Mouse (Mus musculus): ENCODE data around the gene Sh3gl3. TPM values are rescaled to one million over a fixed set of nuclear protein-coding genes. Genes with fewer than 3 reads are reported as not detected.
"Not testable (repeated sequence)": the region's sequence is repeated elsewhere in the genome, so short reads cannot be mapped to it uniquely, and the experiment has no call there.

The Sh3gl3 gene
- polyA plus RNA-seq, 1 experiment from 2014 or later = 0.19 TPM

GRCm38 (mm10) chr7:82269948-82270347, 96.3 kb downstream of the Sh3gl3 start:
- no peak overlapping the region for H3K27ac ChIP-seq (ENCODE audit: low read length)
- no peaks in the 10 kb centered on the region for H3K9me3 ChIP-seq (replicated peaks; ENCODE audit: control insufficient read depth, low read length)
- no peak for ATAC-seq (ENCODE audit: low read depth)
- H3K27me3 ChIP-seq (ENCODE audit: control insufficient read depth, insufficient read depth, low read depth, low read length) = no peaks in the 10 kb centered on the region
- WGBS (ENCODE audit: insufficient replicate concordance) = 12% methylated on average over 1 of the region's 1 CpGs
- H3K36me3 ChIP-seq (ENCODE audit: control insufficient read depth, insufficient read depth) = no peaks in the 10 kb centered on the region
- no peak overlapping the region for H3K4me2 ChIP-seq (ENCODE audit: low read depth, low read length)
- no peaks in the 10 kb centered on the region for H3K4me1 ChIP-seq (ENCODE audit: control insufficient read depth, low read depth, low read length)
- H3K4me3 ChIP-seq (ENCODE audit: low read depth, low read length) = no peak overlapping the region
- H3K9ac ChIP-seq (ENCODE audit: low read depth, low read length) = no peak overlapping the region

GRCm38 (mm10) chr7:82271742-82272141, 98.1 kb downstream of the Sh3gl3 start:
- no peak overlapping the region for H3K9ac ChIP-seq (ENCODE audit: low read depth, low read length)
- H3K36me3 ChIP-seq (ENCODE audit: control insufficient read depth, insufficient read depth) = no peaks in the 10 kb centered on the region
- no peaks in the 10 kb centered on the region for H3K27me3 ChIP-seq (ENCODE audit: control insufficient read depth, insufficient read depth, low read depth, low read length)
- H3K27ac ChIP-seq (ENCODE audit: low read length) = no peak overlapping the region
- no peak for ATAC-seq (ENCODE audit: low read depth)
- H3K4me3 ChIP-seq (ENCODE audit: low read depth, low read length) = no peak overlapping the region
- no peaks in the 10 kb centered on the region for H3K9me3 ChIP-seq (replicated peaks; ENCODE audit: control insufficient read depth, low read length)
- 48% methylated on average over 5 of the region's 5 CpGs for WGBS (ENCODE audit: insufficient replicate concordance)
- no peaks in the 10 kb centered on the region for H3K4me1 ChIP-seq (ENCODE audit: control insufficient read depth, low read depth, low read length)
- H3K4me2 ChIP-seq (ENCODE audit: low read depth, low read length) = no peak overlapping the region

DNA sequence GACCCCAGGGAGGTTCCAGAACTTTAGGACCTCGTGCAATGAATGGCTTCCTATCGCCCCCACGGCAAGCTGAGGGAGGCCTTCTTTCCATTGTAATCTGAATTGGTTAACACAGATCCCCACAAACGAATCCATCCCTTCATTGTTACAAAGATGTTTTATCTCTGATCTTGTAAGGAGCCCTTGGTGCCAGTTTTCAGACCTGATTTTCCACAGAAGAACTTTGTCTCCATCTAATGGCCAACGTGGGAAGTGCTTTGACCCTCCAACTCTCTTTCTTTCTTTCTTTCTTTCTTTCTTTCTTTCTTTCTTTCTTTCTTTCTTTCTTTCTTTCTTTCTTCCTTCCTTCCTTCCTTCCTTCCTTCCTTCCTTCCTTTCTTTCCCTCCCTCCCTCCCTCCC, 99.2 kb downstream of the Sh3gl3 start:
- H3K9me3 ChIP-seq (replicated peaks; ENCODE audit: control insufficient read depth, low read length); H3K4me3 ChIP-seq (ENCODE audit: low read depth, low read length); H3K36me3 ChIP-seq (ENCODE audit: control insufficient read depth, insufficient read depth); H3K27ac ChIP-seq (ENCODE audit: low read length); H3K9ac ChIP-seq (ENCODE audit: low read depth, low read length); ATAC-seq (ENCODE audit: low read depth); H3K27me3 ChIP-seq (ENCODE audit: control insufficient read depth, insufficient read depth, low read depth, low read length); H3K4me2 ChIP-seq (ENCODE audit: low read depth, low read length); H3K4me1 ChIP-seq (ENCODE audit: control insufficient read depth, low read depth, low read length): not testable (repeated sequence)
- WGBS (ENCODE audit: insufficient replicate concordance) = 20% methylated on average over 5 of the region's 5 CpGs

DNA sequence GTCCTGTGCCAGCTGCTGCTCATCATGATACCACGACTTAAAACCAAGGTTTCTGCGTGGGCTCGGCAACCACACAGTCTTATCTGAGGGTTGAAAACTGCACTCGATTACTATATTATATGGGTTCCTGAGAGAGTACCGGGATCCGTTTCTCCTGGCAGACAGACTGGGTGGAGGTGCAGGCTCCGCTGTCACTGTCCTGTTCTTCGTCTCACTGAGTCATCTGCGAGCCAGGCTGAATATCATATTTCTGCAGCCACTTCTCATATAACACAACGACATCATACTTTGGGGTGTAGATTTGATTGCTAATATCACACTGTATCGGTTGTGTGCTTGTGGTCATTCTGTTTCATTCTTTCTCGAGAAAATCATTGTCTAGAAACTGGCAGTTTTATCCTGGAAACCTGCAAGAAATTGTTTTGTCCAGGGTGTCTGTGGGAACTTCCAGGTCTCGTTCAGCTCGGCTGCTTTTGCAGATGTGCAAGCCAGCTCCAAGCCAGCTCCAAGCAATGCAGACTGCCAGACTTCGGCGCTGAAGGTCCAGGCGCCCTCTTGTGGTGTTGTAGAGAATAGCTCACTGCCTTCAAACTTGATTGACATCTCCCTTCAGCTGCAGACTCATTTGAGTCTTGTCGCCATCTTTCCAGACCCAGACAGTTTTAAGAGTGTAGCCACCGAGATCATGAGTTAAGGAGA, 100.5 kb downstream of the Sh3gl3 start:
- H3K9ac ChIP-seq (ENCODE audit: low read depth, low read length) = no peak overlapping the region
- no peak overlapping the region for H3K27ac ChIP-seq (ENCODE audit: low read length)
- no peak for ATAC-seq (ENCODE audit: low read depth)
- H3K27me3 ChIP-seq (ENCODE audit: control insufficient read depth, insufficient read depth, low read depth, low read length) = no peaks in the 10 kb centered on the region
- H3K36me3 ChIP-seq (ENCODE audit: control insufficient read depth, insufficient read depth) = no peaks in the 10 kb centered on the region
- no peak overlapping the region for H3K4me3 ChIP-seq (ENCODE audit: low read depth, low read length)
- H3K4me2 ChIP-seq (ENCODE audit: low read depth, low read length) = no peak overlapping the region
- no peaks in the 10 kb centered on the region for H3K4me1 ChIP-seq (ENCODE audit: control insufficient read depth, low read depth, low read length)
- 37% methylated on average over 19 of the region's 19 CpGs for WGBS (ENCODE audit: insufficient replicate concordance)
- no peaks in the 10 kb centered on the region for H3K9me3 ChIP-seq (replicated peaks; ENCODE audit: control insufficient read depth, low read length)

DNA sequence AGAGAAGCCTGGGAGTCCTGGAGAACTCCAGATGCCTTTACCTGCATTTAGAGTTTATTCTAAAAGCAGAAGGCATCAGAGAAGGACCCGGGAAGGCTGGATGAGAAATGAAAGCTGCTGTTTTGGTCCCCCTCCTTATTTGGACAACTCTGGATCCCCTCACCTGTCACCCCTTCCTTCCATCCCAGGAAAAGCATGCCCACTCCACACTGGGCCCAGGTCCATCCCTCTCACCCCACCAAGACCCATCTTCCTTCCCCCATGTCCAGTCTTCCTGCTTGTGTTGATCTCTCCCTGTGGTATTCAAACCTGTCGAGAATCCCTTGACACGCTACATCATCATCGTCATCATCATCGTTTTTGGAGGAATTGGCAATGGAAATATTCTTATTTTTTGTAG, 101.3 kb downstream of the Sh3gl3 start:
- Histone ChIP-seq H3K27ac (ENCODE audit: low read length) (no peak overlapping the region), H3K9me3 (replicated peaks; ENCODE audit: control insufficient read depth, low read length) (no peaks in the 10 kb centered on the region), H3K4me3 (ENCODE audit: low read depth, low read length) (no peak overlapping the region), H3K4me1 (ENCODE audit: control insufficient read depth, low read depth, low read length) (no peaks in the 10 kb centered on the region), H3K36me3 (ENCODE audit: control insufficient read depth, insufficient read depth) (no peaks in the 10 kb centered on the region), H3K4me2 (ENCODE audit: low read depth, low read length) (no peak overlapping the region), H3K9ac (ENCODE audit: low read depth, low read length) (no peak overlapping the region), H3K27me3 (ENCODE audit: control insufficient read depth, insufficient read depth, low read depth, low read length) (no peaks in the 10 kb centered on the region)
- no peak for ATAC-seq (ENCODE audit: low read depth)
- 68% methylated on average over 5 of the region's 5 CpGs for WGBS (ENCODE audit: insufficient replicate concordance)

DNA sequence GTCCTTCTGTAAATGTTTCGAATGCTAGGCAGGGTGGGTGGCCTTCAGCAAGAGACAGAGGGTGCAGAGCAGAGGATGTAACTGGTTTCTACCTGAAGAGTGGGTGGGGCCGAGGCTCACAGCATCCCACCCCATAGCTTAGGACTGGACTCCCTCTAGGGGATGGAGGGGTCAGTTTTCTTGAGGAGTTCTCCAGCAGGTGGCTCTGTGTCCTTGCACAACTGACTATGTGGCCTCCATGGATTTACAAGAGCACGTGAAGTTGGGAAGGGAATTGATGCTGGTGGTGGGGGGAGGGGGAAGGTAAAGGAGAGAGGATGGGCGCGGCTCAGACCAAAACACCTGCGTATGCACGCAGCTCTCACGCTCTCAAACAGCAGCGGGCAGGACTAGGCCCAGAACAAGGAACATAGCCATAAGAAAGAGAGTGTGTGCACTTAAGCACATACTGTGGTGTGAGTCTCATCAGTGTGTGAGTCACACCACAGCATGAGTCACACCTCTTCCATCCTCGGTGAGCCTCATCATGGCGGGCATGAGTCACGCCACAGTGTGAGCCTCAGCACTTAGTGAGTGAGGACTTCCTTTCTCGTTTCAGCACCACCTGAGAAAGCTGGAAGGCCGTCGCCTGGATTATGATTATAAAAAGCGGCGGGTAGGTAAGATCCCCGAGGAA, 102.0 kb downstream of the Sh3gl3 start:
- Histone ChIP-seq H3K9ac (ENCODE audit: low read depth, low read length) (no peak overlapping the region), H3K4me3 (ENCODE audit: low read depth, low read length) (no peak overlapping the region), H3K9me3 (replicated peaks; ENCODE audit: control insufficient read depth, low read length) (no peaks in the 10 kb centered on the region), H3K36me3 (ENCODE audit: control insufficient read depth, insufficient read depth) (no peaks in the 10 kb centered on the region), H3K4me2 (ENCODE audit: low read depth, low read length) (no peak overlapping the region), H3K27me3 (ENCODE audit: control insufficient read depth, insufficient read depth, low read depth, low read length) (no peaks in the 10 kb centered on the region), H3K4me1 (ENCODE audit: control insufficient read depth, low read depth, low read length) (no peaks in the 10 kb centered on the region), H3K27ac (ENCODE audit: low read length) (no peak overlapping the region)
- ATAC-seq (ENCODE audit: low read depth) = no peak
- 51% methylated on average over 18 of the region's 18 CpGs for WGBS (ENCODE audit: insufficient replicate concordance)

GRCm38 (mm10) chr7:82282011-82282410, 108.4 kb downstream of the Sh3gl3 start:
- no peaks in the 10 kb centered on the region for H3K4me1 ChIP-seq (ENCODE audit: control insufficient read depth, low read depth, low read length)
- 63% methylated on average over 8 of the region's 8 CpGs for WGBS (ENCODE audit: insufficient replicate concordance)
- ATAC-seq (ENCODE audit: low read depth) = no peak
- no peak overlapping the region for H3K9ac ChIP-seq (ENCODE audit: low read depth, low read length)
- no peaks in the 10 kb centered on the region for H3K9me3 ChIP-seq (replicated peaks; ENCODE audit: control insufficient read depth, low read length)
- no peak overlapping the region for H3K4me3 ChIP-seq (ENCODE audit: low read depth, low read length)
- no peak overlapping the region for H3K27ac ChIP-seq (ENCODE audit: low read length)
- no peaks in the 10 kb centered on the region for H3K36me3 ChIP-seq (ENCODE audit: control insufficient read depth, insufficient read depth)
- no peak overlapping the region for H3K4me2 ChIP-seq (ENCODE audit: low read depth, low read length)
- H3K27me3 ChIP-seq (ENCODE audit: control insufficient read depth, insufficient read depth, low read depth, low read length) = no peaks in the 10 kb centered on the region

DNA sequence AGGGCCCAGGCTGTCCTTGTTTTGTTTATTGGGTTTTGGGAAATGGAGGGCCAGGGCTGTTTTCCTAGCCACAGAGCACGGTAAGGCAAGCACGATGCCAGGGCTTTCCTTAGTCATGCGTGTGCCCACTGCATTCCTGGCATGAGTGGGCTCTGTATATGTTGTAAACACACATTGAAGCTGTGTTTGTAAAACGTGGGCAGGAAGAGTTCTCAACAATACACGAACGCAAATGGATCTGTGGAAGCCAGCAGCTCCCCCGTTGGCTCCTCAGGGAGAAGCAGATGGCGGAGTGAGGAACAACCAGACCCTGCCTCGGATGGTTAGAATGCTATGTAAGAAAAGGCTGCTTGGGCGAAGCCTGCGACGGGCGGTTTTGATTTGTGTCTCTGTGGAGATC, 108.8 kb downstream of the Sh3gl3 start:
- H3K27me3 ChIP-seq (ENCODE audit: control insufficient read depth, insufficient read depth, low read depth, low read length) = no peaks in the 10 kb centered on the region
- H3K4me1 ChIP-seq (ENCODE audit: control insufficient read depth, low read depth, low read length) = no peaks in the 10 kb centered on the region
- H3K4me2 ChIP-seq (ENCODE audit: low read depth, low read length) = no peak overlapping the region
- no peaks in the 10 kb centered on the region for H3K9me3 ChIP-seq (replicated peaks; ENCODE audit: control insufficient read depth, low read length)
- H3K36me3 ChIP-seq (ENCODE audit: control insufficient read depth, insufficient read depth) = no peaks in the 10 kb centered on the region
- H3K9ac ChIP-seq (ENCODE audit: low read depth, low read length) = no peak overlapping the region
- 68% methylated on average over 13 of the region's 13 CpGs for WGBS (ENCODE audit: insufficient replicate concordance)
- no peak for ATAC-seq (ENCODE audit: low read depth)
- H3K27ac ChIP-seq (ENCODE audit: low read length) = no peak overlapping the region
- H3K4me3 ChIP-seq (ENCODE audit: low read depth, low read length) = no peak overlapping the region

GRCm38 (mm10) chr7:82287242-82287641, 113.6 kb downstream of the Sh3gl3 start:
- H3K27me3 ChIP-seq (ENCODE audit: control insufficient read depth, insufficient read depth, low read depth, low read length) = no peaks in the 10 kb centered on the region
- ATAC-seq (ENCODE audit: low read depth) = no peak
- H3K9ac ChIP-seq (ENCODE audit: low read depth, low read length) = no peak overlapping the region
- H3K4me1 ChIP-seq (ENCODE audit: control insufficient read depth, low read depth, low read length) = no peaks in the 10 kb centered on the region
- WGBS (ENCODE audit: insufficient replicate concordance) = 58% methylated on average over 2 of the region's 2 CpGs
- H3K4me2 ChIP-seq (ENCODE audit: low read depth, low read length) = no peak overlapping the region
- H3K9me3 ChIP-seq (replicated peaks; ENCODE audit: control insufficient read depth, low read length) = no peaks in the 10 kb centered on the region
- H3K36me3 ChIP-seq (ENCODE audit: control insufficient read depth, insufficient read depth) = no peaks in the 10 kb centered on the region
- H3K4me3 ChIP-seq (ENCODE audit: low read depth, low read length) = no peak overlapping the region
- no peak overlapping the region for H3K27ac ChIP-seq (ENCODE audit: low read length)

Data from liver, embryonic 16.5 days (tissue).